Mouse (Mus musculus) MEL-GATA-1-ER (cell line): ENCODE measurements around the gene Hist1h2br.
A peak's percentile ranks its signal among the peaks of the same experiment; 100 is the strongest.
"Not testable (repeated sequence)": the region's sequence is repeated elsewhere in the genome, so short reads cannot be mapped to it uniquely, and the experiment has no call there.

Source experiments
- DNase-seq: peaks from one replicate; pipeline ENCODE4 v3.0.0-alpha.2; 2012; ENCODE audit warnings: low read depth; ENCODE audit errors: extremely low read depth

Gene Hist1h2br

DNA sequence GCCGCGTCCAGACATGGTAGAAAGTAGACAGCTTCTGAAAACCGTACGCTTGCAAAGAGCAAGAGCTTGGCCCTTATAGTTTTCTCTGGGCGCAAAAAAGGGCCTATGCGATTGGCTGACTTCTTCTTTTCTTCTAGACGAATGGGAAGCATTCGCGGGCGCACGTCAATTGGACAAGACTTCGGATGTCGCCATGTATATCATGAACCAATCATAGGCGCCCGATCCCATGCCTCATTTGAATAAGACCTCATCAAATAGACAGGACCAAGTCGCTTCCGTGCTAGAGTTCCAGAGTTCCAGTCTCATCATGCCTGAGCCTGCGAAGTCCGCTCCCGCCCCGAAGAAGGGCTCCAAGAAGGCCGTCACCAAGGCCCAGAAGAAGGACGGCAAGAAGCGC is at the start of gene Hist1h2br, which contains the start of gene Hist1h2ap:
Hist1h2br (plus strand) TSS at position 283 of the 400 bp plus-strand sequence.
Hist1h2ap (minus strand) TSS at position 47 of the 400 bp plus-strand sequence.
- not testable (repeated sequence) for DNase-seq

DNA sequence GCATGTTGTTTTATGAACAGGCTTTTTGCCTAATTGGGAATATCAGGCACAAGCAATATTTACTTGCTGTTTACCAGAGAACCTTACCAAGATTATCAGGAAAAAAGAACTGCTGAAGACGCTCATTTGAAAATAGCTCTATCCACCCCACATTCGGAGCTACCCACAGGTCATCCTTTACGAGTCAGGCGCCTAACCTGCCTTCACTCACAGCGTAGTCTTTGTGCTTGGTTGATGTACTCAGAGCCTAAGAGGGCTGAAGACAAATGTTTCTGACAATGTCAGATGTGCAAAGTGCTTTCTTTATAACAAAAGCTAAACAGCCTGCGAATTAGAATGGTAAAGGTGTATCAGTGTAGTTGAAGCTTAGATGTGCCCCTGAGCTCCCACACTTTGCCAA is 49.2 kb upstream of the Hist1h2br start:
- DNase-seq, result peak; percentile 26

DNA sequence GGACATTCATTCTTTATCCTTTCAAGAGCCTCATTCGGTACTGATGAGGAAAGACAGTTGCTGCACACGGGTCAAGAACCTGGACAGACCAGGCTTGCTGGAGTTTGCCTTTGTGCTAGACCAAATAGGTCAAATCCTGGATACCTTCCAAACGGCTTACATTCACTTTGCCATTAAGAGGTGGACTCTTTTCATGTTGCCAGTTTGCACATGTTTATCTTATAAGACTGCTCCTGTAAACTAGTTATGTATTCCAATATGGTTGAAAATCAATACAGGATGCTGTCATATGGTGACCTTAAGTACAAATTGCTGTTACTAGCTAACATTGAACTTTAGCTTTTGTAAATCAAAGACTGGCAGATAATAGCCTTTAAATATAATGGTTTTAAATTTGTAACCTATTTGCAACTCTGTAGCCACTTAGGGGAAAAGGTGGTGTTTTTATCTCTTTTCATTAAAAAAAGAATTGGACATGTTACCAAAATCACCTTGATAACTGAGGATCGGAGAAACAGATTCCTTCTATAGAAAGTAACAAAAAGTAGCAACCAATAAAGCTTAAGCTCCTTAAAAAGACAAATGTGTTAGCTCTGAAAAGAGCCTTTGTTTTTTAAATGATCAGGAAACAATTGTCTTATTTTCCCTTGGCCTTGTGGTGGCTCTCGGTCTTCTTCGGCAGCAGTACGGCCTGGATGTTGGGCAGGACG is 47.2 kb upstream of the Hist1h2br start:
- DNase-seq, result peak; percentile 73

DNA sequence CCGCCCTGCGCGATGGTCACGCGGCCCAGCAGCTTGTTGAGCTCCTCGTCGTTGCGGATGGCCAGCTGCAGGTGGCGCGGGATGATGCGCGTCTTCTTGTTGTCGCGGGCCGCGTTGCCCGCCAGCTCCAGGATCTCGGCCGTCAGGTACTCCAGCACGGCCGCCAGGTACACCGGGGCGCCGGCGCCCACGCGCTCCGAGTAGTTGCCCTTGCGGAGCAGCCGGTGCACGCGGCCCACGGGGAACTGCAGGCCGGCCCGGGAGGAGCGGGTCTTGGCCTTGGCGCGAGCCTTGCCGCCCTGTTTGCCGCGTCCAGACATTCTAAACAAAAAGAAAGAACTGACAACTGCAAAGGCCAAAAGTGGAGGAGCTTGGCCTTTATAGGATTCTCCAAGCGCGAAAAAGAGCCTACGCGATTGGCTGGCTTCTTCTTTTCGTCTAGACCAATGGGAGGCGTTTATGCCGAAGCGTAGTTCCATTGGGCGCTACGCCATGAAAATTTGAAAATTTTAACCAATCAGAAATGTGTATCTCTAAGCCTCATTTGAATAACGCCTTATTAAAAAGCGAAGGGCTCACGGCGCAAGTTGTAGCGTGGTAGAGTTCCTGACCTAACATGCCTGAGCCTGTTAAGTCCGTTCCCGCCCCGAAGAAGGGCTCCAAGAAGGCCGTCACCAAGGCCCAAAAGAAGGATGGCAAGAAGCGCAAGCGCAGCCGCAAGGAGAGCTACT is 46.5 kb upstream of the Hist1h2br start, which contains the start of the genes Hist1h2an and Hist1h2bp:
Hist1h2an (minus strand) TSS at position 320 of the 731 bp plus-strand sequence.
Hist1h2bp (plus strand) TSS at position 563 of the 731 bp plus-strand sequence.
- peak; percentile 96 for DNase-seq

DNA sequence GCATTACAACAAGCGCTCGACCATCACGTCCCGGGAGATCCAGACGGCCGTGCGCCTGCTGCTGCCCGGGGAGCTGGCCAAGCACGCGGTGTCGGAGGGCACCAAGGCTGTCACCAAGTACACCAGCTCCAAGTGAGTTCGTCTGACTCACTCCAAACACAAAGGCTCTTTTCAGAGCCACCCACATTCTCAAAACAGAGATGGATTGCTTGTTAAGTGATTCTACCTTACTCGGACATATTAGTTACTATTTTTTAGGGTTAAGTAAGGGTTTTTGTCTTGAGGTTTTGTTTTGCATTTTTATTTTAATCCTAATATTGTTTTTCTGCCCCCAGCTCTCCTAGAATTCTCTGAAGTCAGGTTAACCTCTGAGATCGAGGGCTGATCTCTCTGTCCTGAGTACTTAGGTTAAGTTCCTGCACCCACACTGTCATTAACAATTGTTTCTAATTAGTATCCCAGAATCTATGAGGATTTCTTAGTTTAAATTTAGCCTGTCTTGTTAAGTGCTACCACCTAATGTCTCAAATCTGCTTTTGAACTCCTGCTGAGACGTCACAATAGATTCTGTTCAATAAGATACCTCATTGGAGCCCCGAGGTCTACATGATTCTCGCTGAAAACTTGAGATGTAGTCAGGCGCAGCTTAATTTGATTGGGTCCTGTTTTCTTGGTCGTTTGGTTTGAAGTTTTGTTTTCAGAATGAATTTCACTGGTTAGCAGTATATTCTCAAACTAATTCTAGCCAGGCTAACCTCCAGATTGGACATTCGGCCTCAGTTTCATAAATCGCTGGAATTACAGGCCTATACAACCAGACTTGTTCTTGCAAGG is 45.6 kb upstream of the Hist1h2br start:
- peak; percentile 70 for DNase-seq

DNA sequence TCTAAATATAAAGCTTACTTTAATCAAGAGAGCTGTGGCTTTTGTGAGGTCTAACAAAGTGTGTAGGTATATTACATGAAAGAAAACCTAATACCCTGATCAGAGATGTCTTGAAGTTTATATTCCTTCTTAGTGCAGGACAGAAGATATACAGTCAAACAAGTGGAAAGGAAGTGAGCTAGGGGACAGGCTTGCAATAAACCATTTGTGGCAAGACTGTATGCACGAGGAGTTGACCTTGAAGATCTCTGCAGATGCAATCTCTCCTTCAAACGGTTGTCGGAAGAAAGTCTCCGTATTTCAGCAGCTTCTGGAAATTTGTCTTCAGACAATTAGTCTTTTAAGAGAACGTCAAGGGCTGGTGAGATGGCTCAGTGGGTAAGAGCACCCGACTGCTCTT is 43.6 kb upstream of the Hist1h2br start:
- DNase-seq, result no peak

DNA sequence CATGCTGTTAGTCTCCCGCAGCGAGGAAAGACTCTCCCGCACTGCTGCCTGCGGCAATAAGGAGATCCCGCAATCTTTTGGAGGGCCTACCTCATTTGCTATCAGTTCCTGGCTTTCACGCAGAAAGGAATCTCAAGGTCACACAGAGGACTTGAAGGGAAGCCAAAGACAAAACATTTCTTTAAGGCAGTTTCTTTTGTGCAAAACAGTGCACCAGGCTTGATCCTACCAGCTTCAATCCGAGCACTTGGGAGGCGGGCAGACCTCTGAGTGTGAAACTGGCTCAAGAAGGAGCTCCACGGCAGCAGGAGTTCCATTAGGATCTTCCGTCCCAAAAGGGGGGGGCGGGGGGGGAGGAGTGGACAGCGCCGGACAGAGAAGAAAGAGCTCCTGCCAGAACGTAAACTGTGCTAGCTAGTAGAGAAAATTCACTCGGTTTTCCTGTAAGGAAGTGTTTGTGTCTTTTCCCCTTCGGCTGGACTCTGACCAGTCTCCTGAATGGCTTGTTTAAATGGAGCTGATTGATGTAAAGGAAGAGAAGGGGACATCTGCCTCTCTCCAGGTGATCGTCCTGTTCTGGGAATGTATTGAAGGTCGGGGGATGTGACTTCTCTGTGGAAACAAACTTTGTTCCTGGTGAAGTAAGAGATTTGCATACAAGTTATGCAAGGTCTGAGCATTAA is 42.8 kb upstream of the Hist1h2br start:
- no peak for DNase-seq

DNA sequence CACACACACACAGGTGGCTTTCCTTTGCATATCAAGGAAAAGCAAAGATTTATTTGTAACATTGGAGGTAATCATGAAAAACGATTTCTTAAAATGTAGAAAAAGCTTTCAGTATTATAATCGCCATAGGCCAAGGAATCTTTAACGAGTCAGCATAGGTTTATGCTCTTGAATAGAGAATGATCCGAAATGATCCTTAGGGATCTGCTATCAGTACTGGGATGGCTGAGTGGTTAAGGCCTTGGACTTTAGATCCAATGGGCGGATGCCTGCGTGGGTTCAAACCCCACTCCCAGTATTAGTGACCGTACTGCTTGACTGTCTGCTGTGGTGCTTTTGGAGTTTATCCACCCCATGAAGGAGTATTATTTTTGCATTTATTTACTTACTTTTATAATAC is 38.0 kb upstream of the Hist1h2br start:
- no peak for DNase-seq

DNA sequence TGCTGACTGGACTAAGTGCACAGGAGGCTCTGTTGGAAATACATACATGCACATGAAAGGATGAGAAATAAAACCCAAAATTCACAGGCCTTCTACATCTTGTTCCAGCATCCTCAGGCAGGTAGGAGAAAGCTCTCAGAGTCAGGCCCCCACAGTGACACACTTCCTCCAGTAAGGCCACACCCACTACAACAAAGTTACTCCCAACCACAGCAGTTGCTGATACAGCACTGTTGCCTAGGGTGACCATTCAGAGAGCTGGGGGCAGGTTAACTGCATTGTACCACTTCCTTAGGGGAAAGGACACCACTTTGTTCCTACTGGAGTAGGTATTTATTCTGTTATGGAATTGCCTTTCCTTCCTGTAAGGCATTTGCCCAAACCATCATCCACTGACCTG is 36.4 kb upstream of the Hist1h2br start:
- not testable (repeated sequence) for DNase-seq

DNA sequence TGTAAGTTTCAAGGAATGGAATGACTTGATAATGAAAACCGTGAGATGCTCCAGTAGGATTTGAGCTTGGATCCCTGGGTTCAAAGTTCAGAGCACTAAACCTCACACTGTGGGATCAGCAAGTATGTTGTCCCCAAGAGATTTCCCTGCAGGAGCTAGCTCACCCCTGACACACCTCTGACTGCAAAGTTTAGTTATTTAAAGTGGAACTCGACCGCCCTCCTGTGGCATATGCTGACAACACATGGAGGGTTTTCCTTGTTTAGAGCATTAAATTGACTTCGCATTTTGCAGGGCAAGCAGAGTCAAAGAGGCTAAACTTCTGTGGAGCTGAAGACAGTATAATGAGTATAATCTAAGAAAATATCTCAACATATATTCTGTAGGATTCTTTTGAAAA is 30.5 kb upstream of the Hist1h2br start:
- DNase-seq, result not testable (repeated sequence)

DNA sequence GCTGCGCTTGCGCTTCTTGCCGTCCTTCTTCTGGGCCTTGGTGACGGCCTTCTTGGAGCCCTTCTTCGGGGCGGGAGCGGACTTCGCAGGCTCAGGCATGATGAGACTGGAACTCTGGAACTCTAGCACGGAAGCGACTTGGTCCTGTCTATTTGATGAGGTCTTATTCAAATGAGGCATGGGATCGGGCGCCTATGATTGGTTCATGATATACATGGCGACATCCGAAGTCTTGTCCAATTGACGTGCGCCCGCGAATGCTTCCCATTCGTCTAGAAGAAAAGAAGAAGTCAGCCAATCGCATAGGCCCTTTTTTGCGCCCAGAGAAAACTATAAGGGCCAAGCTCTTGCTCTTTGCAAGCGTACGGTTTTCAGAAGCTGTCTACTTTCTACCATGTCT is 23.5 kb upstream of the Hist1h2br start, which contains the start of the genes Hist1h2bq and Hist1h2ao:
Hist1h2bq (minus strand) TSS at position 125 of the 400 bp plus-strand sequence.
Hist1h2ao (plus strand) TSS at position 393 of the 400 bp plus-strand sequence.
- not testable (repeated sequence) for DNase-seq

DNA sequence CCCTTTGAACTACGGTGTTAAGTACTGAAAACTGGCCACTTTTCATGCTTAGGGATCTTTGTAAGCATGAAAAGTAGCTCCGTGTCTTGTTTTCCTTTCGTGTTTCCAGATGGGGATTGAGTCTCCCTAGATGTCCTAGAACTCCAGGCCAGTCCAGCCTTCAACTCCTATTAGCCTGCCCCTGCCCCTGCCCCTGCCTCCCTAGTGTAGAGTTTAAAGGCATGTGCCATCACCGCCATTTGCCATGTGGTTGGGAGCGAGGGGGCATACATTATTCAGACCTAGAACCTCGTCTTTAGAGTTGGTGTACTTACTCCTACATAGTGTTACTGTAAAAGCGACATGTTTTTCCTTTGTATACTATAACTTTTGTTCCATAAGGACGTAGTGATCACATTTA is 22.5 kb upstream of the Hist1h2br start:
- DNase-seq, result not testable (repeated sequence)

DNA sequence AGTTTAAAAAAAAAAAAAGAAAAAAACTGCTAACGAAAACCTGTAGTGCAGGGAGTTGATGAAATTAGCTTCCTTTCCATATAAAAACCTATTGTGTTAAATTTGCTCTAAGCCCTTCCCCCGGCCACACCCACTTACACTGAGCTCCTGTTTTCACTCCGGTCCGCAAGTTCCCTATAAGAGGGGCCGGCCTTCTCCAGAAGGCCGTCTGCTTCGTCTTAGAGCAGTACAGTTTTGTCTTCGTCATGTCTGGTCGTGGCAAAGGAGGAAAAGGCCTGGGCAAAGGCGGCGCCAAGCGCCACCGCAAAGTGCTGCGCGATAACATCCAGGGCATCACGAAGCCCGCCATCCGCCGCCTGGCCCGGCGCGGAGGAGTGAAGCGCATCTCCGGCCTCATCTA is 22.0 kb upstream of the Hist1h2br start, which contains the start of gene Hist1h4m:
Hist1h4m (plus strand) TSS at position 208 of the 400 bp plus-strand sequence.
- not testable (repeated sequence) for DNase-seq

DNA sequence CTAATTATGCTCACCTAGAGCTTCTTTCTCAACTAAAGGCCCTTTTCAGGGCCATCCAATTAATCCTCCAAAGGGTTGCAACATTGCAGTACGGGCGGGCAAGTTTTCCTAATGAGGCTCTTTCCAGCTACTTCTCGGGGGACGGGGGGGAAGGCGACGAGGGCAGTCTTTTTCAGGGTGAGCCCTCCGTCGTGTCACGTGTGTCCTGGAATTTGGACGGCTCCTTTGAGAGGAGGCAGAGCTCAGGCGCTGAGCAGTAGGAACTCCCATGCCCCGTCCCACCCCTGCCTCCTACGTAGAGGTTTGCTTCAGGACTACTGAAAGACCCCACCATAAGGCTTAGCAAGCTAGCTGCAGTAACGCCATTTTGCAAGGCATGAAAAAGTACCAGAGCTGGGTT is 21.5 kb upstream of the Hist1h2br start:
- DNase-seq, result not testable (repeated sequence)

DNA sequence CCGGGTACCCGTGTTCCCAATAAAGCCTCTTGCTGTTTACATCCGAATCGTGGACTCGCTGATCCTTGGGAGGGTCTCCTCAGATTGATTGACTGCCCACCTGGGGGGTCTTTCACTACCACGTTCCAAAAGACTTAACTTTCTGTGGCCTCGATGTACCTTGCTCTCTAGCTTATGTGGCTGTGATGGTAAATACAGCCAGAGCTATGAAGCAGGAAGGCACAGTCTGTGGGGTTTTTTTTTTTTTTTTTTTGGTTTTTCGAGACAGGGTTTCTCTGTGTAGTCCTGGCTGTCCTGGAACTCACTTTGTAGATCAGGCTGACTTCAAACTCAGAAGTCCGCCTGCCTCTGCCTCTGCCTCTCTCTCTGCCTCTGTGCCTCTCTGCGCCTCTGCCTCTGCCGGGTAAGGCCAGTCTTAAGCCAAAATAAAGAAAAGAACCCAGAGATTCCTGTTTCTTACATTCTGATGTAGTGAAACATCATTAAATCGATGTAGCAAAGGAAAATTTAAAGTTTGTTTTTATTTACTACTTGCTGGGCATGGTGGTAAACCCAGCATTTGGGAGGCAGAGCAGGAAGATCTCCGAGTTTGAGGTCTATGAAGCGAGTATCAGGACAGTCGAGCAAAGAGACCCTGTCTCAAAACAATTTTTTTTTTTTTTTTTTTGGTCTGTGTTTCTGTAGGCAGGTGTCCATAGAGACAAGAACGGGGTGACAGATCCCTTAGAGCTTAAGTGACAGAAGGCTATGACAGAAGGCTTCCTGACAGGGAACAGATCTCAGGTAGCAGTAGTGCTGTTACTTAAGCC is 13.3 kb upstream of the Hist1h2br start:
- not testable (repeated sequence) for DNase-seq

DNA sequence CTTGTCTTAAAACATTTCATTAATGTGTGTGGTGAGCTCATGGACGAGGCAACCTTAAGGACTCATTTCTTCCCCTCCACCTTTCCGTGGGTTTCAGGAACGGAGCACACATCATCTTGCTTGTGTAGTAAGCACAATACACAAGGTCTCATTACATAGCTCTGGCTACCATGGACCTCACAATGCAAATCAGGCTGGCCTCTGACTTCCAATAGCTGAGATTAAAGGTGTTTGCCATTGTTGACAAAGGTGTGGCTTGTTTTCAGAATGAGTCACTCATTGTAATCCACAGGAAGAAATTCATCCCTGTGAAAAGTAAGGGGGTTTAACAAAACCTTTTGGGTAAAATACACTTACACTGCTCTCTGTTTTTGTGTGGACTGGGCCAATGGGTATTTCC is 5.0 kb upstream of the Hist1h2br start:
- DNase-seq, result no peak

DNA sequence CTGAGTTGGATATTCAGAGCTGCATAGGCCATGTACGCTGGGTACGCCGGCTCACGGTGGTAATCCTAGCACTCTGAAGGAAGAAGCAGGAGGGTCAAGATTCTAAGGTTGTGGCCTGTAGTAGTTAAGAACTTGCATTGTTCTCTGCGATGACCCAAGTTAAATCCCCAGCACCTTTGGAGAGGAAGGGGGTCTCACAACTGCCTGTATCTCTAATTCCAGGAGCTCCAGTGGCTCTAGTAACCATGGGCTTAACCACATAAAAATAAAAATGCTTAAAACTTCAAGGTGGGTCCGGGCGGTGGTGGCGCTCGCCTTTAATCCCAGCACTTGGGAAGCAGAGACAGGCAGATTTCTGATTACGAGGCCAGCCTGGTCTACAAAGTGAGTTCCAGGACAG is 3.2 kb upstream of the Hist1h2br start:
- DNase-seq, result no peak

DNA sequence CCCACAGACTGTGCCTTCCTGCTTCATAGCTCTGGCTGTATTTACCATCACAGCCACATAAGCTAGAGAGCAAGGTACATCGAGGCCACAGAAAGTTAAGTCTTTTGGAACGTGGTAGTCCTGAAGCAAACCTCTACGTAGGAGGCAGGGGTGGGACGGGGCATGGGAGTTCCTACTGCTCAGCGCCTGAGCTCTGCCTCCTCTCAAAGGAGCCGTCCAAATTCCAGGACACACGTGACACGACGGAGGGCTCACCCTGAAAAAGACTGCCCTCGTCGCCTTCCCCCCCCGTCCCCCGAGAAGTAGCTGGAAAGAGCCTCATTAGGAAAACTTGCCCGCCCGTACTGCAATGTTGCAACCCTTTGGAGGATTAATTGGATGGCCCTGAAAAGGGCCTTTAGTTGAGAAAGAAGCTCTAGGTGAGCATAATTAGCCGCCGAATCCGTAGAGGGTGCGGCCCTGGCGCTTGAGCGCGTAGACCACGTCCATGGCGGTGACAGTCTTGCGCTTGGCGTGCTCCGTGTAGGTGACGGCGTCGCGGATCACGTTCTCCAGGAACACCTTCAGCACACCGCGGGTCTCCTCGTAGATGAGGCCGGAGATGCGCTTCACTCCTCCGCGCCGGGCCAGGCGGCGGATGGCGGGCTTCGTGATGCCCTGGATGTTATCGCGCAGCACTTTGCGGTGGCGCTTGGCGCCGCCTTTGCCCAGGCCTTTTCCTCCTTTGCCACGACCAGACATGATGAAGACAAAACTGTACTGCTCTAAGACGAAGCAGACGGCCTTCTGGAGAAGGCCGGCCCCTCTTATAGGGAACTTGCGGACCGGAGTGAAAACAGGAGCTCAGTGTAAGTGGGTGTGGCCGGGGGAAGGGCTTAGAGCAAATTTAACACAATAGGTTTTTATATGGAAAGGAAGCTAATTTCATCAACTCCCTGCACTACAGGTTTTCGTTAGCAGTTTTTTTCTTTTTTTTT is 1.8 kb upstream of the Hist1h2br start, which contains the start of gene Hist1h4n:
Hist1h4n (minus strand) TSS at position 779 of the 977 bp plus-strand sequence.
- DNase-seq, result not testable (repeated sequence)
